Mouse (Mus musculus) central nervous system, embryonic 11.5 days (tissue): ENCODE results near the gene Zfp319. TPM values are rescaled to one million over a fixed set of nuclear protein-coding genes. Genes with fewer than 3 reads are reported as not detected.

Experiments used
- polyA plus RNA-seq: library from polyadenylated mRNA; depleted of rRNA; stranded (reverse); fragments of >200 nt; gene quantifications from 2 replicates; pipeline ENCODE4 v1.2.3, GENCODE M21; 2012; rRNA removed

Zfp319 gene
- polyA plus RNA-seq, result 13.1 and 15.4 TPM in 2 replicates

GRCm38 (mm10) chr8:95331720-95332436, at the start of gene Zfp319, which contains the start of gene Usb1:
Zfp319 (minus strand) TSS chr8:95331950.
Usb1 (plus strand) TSS chr8:95332284.

GRCm38 (mm10) chr8:95352151-95352870, 20.6 kb upstream of the Zfp319 start, which contains the start of gene Mmp15:
Mmp15 (plus strand) TSS chr8:95352268.

DNA sequence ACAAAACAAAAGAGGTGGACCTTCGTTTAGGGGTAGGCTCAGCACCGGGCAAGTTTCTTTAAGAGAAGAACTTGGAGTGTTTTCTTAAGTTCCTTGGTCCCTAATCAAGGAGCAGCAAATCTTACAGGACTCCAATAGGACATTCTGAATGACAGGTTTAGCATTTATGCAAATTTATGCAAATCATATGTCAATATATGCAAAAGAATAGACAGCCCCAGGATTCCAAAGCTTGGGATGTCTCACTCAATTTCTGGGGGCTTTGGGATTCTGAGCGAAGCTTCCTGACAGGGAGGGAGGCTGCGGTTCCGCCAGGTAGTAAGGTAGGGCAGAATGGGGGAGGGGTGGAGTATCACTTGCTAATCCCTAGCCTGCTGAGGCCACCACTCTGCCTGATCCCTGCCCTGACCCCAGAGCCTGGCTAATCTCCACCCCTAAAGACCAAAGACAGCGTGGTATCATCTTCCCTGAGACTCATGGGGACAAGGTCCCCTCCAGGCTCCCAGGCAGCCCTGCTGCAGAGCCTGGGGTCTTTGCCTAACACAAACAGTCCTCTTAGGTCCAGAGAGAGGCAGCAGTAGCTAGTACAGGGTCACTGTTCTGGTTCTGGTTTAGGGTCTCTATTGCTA, 21.3 kb downstream of the Zfp319 start, which contains the start of gene Tepp:
Tepp (plus strand) TSS at position 225 of the 629 bp plus-strand sequence.

DNA sequence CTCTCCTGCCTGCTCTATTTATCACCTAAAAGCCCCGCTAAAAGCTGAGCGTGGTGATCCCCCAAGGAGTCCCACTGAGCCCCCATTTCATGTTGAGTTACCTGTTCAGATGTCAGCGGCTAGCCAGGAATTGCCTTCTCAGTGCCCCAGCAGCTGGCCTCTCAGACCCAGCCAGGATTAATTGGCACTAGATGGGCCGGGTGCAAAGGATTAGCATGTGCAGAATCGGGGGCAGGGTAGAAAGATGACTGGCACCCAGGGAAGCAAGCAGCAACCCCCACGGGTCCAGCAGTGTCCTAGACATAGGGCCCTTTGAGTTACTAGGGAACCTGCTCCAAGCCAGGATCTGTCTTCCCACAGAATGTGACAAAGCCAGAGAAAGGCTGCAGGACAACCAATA, 25.3 kb downstream of the Zfp319 start, which contains the start of gene Cngb1:
Cngb1 (minus strand) TSS at position 155 of the 400 bp plus-strand sequence.

Other genes with a start within 250 kb of the Zfp319 start
- 11.5 and 13.4 TPM in 2 replicates for gene Kifc3, start 129.1 kb downstream of the Zfp319 start, polyA plus RNA-seq
- 0.12 and 0.17 TPM in 2 replicates for gene Cngb1, start 25.4 kb downstream of the Zfp319 start, polyA plus RNA-seq
- gene Tepp, start 21.4 kb downstream of the Zfp319 start, polyA plus RNA-seq, result 0.24 TPM in 1 of 2 replicates, not detected in the other
- 33.3 and 53.2 TPM in 2 replicates for gene Usb1, start 334 bp upstream of the Zfp319 start, polyA plus RNA-seq
- 15.4 and 17.8 TPM in 2 replicates for gene Mmp15, start 20.3 kb upstream of the Zfp319 start, polyA plus RNA-seq
- 83.7 and 123 TPM in 2 replicates for gene Cfap20, start 102.9 kb upstream of the Zfp319 start, polyA plus RNA-seq
- 36.9 and 65.6 TPM in 2 replicates for gene Csnk2a2, start 158.1 kb upstream of the Zfp319 start, polyA plus RNA-seq
- gene Ccdc113, start 202.1 kb upstream of the Zfp319 start, polyA plus RNA-seq, result 0.30 and 0.34 TPM in 2 replicates
- not detected in 2 replicates for gene Prss54, start 244.4 kb upstream of the Zfp319 start, polyA plus RNA-seq